Mouse (Mus musculus): ENCODE results near the gene Scpep1.
"Not testable (repeated sequence)": the region's sequence is repeated elsewhere in the genome, so short reads cannot be mapped to it uniquely, and the experiment has no call there.

Gene Scpep1

DNA sequence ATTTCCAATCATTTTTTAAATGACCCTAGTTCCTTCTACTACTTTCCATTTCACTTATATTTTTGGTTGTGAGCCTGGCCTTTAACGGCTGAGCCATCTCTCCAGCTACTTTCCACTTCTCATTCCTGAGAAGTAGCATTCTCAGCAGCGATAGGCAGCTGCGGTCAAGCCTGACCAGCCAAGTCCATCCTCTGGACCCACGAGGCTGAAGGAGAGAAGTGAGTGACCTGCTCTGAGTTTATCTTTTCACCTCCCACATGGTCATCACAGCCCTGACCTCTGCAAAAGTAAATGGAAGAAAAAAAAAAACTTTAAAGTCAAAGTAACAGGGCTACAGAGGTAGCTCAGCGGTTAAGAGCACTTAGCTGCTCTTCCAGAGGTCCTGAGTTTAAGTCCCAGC lies 28.7 kb downstream of the Scpep1 start:
- DNase-seq (ENCODE audit: low spot score in 2 of 2), result no peak

- DNase-seq (ENCODE audit: low spot score in 2 of 2), result no peak
Observed at GRCm38 (mm10) chr11:88909388-88910036, 45.8 kb downstream of the Scpep1 start.

DNA sequence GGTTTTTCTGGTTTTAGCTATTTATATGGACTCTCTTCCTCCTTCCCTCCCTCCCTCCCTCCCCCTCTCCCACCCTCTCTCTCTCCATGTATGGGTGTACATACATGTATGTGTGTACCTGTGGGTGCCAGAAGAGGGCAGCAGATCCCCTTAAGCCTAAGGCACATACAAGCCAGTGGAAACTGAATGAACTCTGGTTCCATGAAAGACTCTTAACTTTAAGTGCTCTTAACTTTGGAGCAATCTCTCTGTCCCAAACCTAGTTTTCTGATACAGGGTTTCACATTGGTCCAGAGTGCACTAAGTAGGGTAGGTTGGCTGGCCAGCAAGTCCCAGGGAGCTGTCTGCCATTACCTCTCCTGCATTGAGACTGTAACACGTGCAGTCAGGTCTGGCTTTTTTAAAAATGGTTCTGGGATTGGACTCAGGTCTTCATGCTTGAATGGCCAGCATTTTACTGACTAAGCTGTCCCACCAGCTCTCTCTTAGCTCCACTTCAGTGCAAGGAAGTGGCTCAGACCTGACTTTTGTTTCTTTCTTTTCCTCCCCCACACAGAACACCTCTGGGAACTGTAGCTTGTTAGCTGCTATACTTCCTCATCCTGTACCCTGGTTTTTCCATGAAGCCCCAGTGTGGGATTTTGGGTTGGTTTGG lies 46.6 kb downstream of the Scpep1 start:
- peak in 1 of 2 experiments; percentile 52 for DNase-seq (ENCODE audit: low spot score in 2 of 2)

GRCm38 (mm10) chr11:88907886-88908285 lies 47.4 kb downstream of the Scpep1 start:
- DNase-seq (ENCODE audit: low spot score in 2 of 2), result no peak

- no peak for DNase-seq (ENCODE audit: low spot score in 2 of 2)
Observed at GRCm38 (mm10) chr11:88905621-88906020, 49.6 kb downstream of the Scpep1 start.

- no peak for DNase-seq (ENCODE audit: low spot score in 2 of 2)
Observed at GRCm38 (mm10) chr11:88904080-88904479, 51.2 kb downstream of the Scpep1 start.

- no peak for DNase-seq (ENCODE audit: low spot score in 2 of 2)
Observed at GRCm38 (mm10) chr11:88902762-88903161, 52.5 kb downstream of the Scpep1 start.

- DNase-seq (ENCODE audit: low spot score in 2 of 2), result no peak
Observed at GRCm38 (mm10) chr11:88901341-88901802, 53.9 kb downstream of the Scpep1 start.

GRCm38 (mm10) chr11:88899561-88899960 lies 55.7 kb downstream of the Scpep1 start:
- DNase-seq (ENCODE audit: low spot score in 2 of 2), result no peak

GRCm38 (mm10) chr11:88898380-88898763 lies 56.9 kb downstream of the Scpep1 start:
- no peak for DNase-seq (ENCODE audit: low spot score in 2 of 2)

DNA sequence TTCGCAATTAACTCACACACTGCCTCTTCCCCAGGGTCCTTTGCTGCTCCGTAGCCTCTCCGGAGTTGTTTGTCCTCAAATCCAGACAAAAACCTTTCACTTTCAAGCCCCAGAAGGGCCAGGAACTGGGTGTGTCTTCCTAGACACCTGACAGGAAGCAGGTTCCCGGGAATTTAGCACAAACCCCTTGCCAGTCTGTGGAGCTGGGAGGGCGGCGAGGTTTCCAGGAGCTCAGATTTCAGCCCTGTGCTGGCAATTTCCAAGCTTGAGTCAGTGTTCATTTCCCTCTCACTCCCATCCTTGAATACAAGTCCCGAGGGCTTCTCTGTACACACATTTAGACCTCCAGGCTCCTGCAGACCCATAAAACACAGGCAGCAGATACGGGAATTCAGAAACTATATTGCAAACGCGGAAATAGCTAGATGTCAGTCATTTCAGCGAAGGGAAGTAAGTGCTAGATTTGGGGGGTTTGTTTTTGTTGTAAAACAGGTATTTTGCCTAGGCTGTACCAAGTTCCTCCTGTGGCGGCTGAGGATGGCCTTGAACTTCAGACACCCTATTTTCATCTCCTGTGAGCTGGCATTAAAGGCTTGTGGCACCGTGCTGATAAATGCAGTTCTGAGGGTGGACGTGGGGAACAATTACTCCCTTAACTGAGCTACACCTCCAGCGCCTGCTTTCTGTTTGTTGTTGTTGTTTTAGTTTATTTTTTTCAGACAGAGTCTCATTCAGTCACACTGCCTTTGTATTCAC lies 57.5 kb downstream of the Scpep1 start:
- DNase-seq (ENCODE audit: low spot score in 2 of 2), result no peak

DNA sequence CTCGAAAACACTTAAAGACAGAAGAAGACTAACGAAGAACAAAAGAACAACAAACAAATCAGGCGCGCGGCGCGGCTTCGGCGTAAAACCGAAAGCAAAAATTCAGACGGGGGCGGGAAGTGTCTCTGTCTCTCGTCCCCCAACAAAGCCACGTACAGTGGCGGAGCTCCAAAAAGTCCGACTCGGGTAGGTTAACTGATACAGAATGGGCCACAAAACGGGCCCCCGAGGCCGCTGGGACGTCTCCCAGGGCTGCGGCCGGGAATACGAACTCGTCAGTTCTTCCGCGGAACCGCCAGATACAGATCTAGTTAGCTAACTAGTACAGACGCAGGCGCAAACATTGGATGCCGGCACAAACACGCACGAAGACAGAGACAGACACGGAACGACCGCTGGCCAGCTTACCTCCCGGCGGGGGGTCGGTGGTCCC lies 59.4 kb downstream of the Scpep1 start:
- peak in 1 of 2 experiments; percentile 70 for DNase-seq (ENCODE audit: low spot score in 2 of 2)

DNA sequence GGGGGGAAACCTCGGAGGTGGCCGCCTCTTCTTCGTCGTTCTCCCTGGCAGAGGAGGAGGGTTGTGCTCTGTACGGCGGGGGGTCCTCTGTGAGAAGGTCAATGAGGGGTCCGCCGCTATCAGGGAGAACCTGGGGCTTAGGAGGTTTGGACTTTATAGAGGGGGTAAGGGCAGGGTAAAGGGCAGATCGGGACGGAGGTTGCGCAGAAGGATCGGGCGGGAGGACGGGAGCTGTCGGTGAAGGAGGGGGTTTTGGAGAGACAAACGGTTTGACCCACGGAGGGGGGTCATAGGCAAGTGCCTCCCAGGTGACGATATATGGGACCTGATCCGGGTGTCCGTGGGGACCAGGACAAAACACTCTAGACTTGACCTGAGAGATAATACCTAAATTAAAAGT lies 60.0 kb downstream of the Scpep1 start:
- not testable (repeated sequence) for DNase-seq (ENCODE audit: low spot score in 2 of 2)

- DNase-seq (ENCODE audit: low spot score in 2 of 2), result not testable (repeated sequence)
Observed at GRCm38 (mm10) chr11:88894279-88894678, 61.0 kb downstream of the Scpep1 start.

DNA sequence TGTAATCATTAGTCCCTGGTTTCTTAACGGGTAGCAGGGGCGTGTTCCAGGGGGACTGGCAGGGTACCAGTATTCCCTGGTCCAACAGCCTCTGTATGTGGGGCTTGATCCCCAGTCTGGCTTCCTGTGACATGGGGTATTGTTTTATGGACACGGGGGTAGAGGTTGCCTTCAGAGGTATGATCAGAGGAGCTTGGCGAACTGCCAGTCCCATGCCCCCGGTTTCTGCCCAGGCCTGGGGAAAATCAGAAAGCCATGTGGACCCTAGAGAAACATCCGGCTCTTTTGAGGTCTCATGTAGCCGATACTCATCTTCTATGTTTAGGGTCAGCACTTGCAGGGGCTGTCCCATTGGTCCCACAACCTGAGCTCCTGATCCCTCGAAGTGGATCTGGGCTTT lies 61.8 kb downstream of the Scpep1 start:
- DNase-seq (ENCODE audit: low spot score in 2 of 2), result peak in 1 of 2 experiments; percentile 22

DNA sequence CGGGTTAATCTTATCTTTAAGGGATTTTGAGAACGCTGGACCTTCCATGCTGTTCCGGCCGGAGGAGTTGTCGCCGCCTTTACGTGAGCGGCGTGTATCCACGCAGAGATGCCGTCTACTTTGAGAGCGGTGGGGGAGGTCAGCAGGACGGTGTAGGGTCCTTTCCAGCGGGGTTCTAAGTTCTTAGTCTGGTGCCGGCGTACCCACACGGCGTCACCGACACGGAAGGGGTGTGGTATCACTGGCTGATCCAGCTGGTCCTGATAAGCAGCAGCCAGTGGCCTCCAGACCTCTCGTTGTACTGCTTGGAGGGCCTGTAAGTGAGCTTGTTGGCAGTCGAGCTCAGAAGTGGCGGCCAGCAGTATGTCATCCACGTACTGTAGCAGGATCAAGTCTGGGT lies 62.5 kb downstream of the Scpep1 start:
- DNase-seq (ENCODE audit: low spot score in 2 of 2), result peak in 1 of 2 experiments; percentile 36

DNA sequence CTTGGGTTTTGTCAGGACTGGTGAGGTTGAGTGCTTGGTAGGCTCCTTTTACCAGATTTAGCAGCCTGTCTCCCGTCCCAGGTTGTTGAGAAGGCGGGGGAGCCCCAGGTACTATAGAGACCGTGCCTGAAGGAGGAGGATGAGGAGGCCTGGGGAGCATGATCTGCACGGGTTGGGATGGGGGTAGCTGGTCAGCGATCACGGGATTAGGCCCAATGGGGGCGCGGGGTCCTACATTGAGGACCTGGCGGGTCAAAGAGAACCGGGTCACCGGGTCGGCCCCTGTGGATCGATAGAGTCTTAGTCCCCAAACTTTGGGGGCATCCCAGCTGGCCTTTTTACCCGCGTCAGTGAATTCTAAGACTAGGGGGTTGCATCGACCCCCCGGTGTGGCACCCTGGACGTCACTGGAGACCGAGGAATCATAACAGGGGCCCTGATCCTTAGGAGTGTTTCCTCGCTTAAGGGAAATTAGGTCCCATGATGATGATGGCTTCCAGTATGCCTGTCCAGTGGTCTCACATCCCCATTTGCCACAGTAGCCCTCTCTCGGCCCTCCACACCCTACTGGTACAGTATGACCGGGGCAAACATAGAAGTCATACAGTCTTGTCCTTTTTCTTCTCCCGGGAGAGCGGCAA lies 63.2 kb downstream of the Scpep1 start:
- peak in 1 of 2 experiments; percentile 58 for DNase-seq (ENCODE audit: low spot score in 2 of 2)

DNA sequence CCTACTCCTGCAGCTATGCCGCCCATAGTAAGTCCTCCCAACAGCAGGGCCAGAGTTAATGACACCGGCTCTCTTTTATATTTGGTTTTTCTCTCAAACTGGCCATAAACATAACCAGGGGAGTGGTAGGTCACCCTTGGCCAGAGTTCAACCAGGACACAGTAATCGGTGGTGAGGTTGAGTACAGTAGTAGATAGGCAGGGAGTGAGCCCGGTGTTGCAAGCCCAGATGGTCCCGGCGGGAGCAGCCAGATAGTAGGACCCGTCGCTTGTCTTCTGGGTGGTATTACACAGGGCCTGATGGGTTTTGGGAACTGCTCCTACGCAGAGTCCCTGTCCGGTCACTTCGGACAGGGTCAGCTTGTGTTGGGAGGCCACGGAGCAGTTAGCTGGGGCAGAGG lies 63.8 kb downstream of the Scpep1 start:
- DNase-seq (ENCODE audit: low spot score in 2 of 2), result peak in 1 of 2 experiments; percentile 51

DNA sequence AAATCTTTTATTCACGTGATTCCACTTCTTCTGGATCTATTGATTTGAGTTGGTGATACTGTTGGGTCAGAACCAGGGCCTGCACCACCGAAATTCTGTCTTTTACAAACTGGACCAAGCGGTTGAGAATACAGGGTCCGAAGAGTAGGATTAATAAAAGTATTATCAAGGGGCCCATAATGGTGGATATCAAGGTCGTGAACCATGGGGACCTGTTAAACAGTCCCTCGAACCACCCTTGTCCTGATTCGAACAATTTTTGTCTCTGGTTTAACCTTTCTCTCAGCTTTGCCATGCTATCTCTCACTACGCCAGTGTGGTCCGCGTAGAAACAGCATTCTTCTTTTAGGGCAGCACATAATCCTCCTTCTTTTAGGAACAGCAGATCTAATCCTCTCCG lies 64.4 kb downstream of the Scpep1 start:
- DNase-seq (ENCODE audit: low spot score in 2 of 2), result peak in 1 of 2 experiments; percentile 27

DNA sequence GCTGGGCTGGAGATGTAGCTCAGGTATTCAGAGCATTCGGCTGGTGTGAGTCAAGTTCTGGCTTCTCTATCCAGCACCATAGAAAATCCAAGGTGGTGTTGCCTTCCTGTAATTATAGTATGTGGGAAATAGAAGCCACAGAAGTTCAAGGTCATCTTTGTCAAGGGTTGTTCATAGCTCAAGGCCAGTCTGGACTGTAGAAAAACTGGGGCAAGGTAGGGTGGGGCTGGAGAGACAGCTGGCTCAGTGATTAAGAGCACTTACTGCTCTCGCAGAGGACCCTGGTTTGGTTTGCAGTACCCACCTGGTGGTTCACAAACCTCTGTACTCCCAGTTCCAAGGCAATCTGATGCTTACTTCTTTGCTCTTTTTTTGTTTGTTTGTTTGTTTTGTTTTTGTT lies 66.3 kb downstream of the Scpep1 start:
- no peak for DNase-seq (ENCODE audit: low spot score in 2 of 2)

DNA sequence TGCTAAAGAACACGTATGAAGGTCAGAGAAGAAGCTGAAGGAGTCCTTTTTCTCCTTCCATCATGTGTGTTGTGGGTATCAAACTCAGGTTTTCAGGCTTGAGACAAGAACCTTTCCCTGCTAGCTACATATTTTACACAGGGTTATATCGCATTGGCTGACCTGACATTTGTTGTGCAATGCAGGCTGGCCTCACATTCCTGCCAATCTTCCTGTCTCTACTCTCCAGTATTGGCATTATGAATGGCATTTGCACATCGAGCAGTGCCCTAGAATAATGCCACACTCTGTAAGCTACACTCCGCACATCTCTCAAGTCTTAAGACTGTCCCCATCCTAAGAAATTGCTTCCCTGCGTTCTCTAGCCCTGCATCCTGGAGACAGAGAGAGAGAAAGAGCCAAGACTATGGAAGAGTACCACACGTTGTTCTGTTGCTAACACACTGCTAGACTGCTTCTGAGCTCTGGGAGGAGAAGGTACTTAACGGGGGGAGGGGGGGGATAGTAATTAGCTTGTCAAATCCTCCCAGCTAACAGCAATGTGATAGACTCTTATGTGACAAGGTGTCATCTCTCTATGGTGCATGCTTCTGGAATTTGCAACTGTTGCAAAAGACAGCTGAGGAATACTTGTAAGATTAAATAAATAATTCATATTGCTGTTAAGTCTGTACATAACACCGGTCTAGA lies 70.7 kb downstream of the Scpep1 start:
- DNase-seq (ENCODE audit: low spot score in 2 of 2), result no peak

- no peak for DNase-seq (ENCODE audit: low spot score in 2 of 2)
Observed at GRCm38 (mm10) chr11:88878011-88878410, 77.3 kb downstream of the Scpep1 start.

Data from left cerebral cortex, adult 9 months (tissue).